Mouse (Mus musculus) c-Kit-positive CD71-positive TER-119-negative erythroid progenitor cells, embryonic 14.5 days (primary cell): ENCODE results near the gene Olfr1333.
"Not testable (repeated sequence)": the region's sequence is repeated elsewhere in the genome, so short reads cannot be mapped to it uniquely, and the experiment has no call there.

Experiments
- DNase-seq: peaks from one replicate; pipeline ENCODE4 v3.0.0-alpha.2; 2013; ENCODE audit warnings: low read depth

The Olfr1333 gene

DNA sequence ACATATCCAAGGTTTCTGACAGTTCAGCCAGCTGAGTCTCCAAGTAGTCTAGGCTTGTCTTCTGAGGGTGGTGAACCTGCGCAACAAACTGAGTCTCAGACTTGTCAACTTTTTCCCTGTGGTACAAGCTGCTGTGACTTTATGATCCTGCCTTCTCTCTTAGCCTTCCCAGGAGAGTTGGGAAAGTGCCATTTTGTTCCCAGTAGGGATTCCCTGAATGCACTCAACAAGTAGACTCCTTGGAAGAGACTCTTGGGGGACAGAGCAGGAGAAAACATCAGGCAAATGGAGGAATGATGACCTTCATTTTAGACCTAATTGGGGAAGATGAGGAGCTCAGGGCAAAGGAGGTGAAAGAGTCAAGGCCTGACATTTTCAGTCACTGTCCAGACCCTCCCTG lies at the start of gene Olfr1333:
Gene Olfr1333 (minus strand): TSS at position 101 of the 400 bp plus-strand sequence.
- no peak for DNase-seq

- DNase-seq = no peak
These were observed 31.5 kb upstream of the Olfr1333 start for GRCm38 (mm10) chr4:118867566-118867965.

GRCm38 (mm10) chr4:118864349-118864748 lies 28.3 kb upstream of the Olfr1333 start, which contains the start of gene Olfr1331:
Gene Olfr1331, plus strand, starts transcription at chr4:118864649.
- DNase-seq = no peak

DNA sequence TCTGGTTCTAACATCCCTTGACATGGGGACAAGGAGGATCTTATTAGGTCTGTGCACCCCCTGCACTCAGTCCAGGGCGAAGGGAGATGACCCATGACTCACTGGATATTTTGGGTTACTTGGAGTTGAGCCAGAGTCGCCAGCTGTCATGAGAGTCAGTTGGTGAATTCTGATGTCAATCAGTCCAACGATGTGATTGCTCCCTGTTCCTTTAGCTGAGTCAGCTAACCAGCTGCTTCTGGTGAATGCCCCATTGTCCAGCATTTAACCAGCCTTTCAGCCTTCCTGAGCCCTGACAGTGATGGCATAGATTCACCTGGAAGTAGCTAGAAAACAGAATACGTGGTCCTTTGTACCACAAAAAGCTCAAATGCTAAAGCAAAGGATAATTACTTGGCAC lies 26.6 kb upstream of the Olfr1333 start:
- no peak for DNase-seq

DNA sequence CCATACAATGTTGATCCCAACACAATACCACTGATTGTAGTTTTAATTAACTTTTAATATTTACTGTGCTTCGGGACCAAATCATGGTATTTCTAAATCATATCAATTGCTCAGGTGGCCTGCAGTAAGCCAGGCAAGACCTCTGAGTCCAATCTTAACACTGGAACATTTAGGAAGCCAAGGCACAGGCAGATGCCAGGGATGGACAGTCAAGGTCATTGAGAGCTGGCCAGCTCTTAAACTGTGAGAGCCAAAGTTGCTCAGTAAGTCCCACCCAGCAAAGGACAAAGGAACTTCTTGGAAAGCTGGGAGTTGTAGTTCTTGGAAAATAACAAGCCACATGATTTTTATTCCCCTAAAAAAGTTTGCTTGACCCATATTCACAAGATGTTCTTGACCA lies 25.7 kb upstream of the Olfr1333 start:
- no peak for DNase-seq

DNA sequence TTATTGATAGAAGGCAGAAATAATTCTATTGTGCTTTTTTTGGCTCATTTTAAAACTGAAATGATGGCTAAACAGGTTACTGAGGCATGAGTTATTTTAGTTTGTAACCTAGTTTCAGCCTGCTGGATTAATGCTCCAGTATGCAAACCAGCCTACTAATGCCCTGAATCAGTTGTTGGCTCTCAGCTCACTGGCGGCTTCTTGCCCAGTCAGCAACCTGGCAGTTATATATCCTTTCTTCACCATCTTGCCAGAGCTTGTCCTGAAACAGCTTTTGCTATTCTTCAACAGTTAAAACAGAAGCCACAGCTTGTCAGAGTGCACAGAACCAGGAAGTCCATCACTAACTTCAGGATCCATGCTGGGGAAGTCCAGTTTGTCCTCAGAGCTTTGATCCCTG lies 17.2 kb downstream of the Olfr1333 start:
- DNase-seq = no peak

DNA sequence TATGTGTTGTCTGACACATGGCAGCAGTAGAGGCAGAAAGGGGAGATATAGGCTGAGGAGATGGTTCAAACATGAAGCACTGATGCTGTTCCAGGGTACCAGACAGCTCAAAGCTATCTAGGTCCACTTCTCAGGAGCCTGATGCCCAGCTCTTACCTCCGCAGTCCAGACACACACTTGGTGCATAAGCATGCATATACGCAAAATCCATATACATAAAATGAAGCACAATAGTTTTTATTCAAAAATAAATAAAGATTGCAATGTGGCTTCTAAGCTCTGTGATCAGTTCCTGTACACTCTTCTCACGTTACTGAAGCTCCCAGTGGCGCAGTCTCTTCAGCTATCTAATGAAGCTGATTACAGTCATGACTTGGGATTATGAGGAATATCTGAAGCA lies 26.2 kb downstream of the Olfr1333 start, which contains the start of gene Olfr1335:
Gene Olfr1335 (minus strand): TSS at position 101 of the 400 bp plus-strand sequence.
- DNase-seq = no peak

DNA sequence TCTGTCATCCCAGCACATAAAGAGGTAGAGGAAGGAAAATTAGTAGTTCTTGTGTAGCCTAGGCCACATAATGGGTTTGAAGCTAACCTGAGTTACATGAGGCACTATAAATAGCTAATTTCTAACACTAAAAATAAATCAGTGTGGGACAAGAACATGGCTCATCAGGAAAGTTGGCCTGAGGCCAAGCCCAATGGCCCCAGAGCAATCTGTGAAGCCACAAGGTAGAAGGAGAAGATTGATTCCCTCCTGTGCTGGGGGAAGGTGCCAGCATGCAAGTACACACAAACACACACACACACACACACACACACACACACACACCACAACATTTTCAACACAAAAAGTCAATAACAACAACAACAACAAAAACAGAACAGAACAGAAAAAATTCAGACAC lies 43.3 kb downstream of the Olfr1333 start:
- not testable (repeated sequence) for DNase-seq

DNA sequence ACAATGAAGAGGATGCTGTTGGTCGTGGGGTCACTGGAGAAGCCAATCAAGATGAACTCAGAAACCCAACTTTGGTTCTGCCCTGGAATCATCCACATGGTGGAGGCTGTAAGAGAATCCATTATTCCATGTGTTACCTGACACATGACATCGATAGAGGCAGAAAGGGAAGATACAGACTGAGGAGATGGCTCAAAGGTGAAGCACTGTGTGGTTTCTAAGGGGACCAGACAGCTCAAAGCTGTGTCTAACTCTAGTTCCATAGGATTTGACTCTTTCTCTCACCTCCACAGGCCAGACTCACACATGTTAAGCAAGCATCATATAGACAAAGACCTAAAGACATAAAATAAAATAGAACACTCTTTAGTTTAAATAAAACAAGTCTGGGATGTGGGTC lies 53.6 kb downstream of the Olfr1333 start, which contains the start of gene Olfr1337:
Gene Olfr1337 (minus strand): TSS at position 101 of the 400 bp plus-strand sequence.
- DNase-seq = no peak
